Comparison of ENCODE assay signal across 9 mouse cellular contexts in genomic region chr7:24949958-24950623, GRCm38 (mm10). TPM values are rescaled to one million over a fixed set of nuclear protein-coding genes. Genes with fewer than 3 reads are reported as not detected.
DNase-seq lines count a peak whose midpoint lies in the region; ATAC-seq and TF ChIP-seq lines count a peak whose summit lies in the region.
"Had no signal": no experiment of that assay in that cellular context is flagged by ENCODE, and none has a peak within 500 bp of the region (broad histone marks: within the 10 kb centered on the region; RNA-seq: fewer than 3 reads in every experiment).

No protein-coding gene starts in this region.

- ATAC-seq in forebrain, embryonic 12.5 days (ENCODE audit: low FRiP score) = peak; percentile 68
- peak; percentile 58 to 72 for ATAC-seq in hematopoietic stem cell, adult 5-6 weeks (replicated peaks in 1 of 2; ENCODE audit: insufficient read depth in 1 of 2, low FRiP score in 2 of 2, low TSS enrichment in 1 of 2, low read depth in 1 of 2, poor library complexity in 2 of 2, severe bottlenecking in 2 of 2)

- 2% methylated on average over 8 of the region's 8 CpGs for WGBS in forebrain, embryonic 12.5 days
- WGBS in spleen, adult 2 months = 4% methylated on average over 8 of the region's 8 CpGs

- peaks cover 100% of the 10 kb centered on the region for H3K27me3 ChIP-seq in forebrain, embryonic 12.5 days
- H3K27me3 ChIP-seq in spleen, adult 2 months (ENCODE audit: control insufficient read depth, insufficient read depth, low read length) = peaks cover 10% of the 10 kb centered on the region

- H3K36me3 ChIP-seq in forebrain, embryonic 12.5 days (replicated peaks) = no peaks in the 10 kb centered on the region
- H3K36me3 ChIP-seq in spleen, adult 2 months (ENCODE audit: control insufficient read depth, insufficient read depth, low read length) = no peaks in the 10 kb centered on the region
- H3K36me3 ChIP-seq: limb, embryonic 12.5 days had no signal

- H3K4me2 ChIP-seq in forebrain, embryonic 12.5 days = no peak overlapping the region
- H3K4me2 ChIP-seq: limb, embryonic 12.5 days had no signal

- no peaks in the 10 kb centered on the region for H3K9me3 ChIP-seq in forebrain, embryonic 12.5 days
- H3K9me3 ChIP-seq: limb, embryonic 12.5 days had no signal

- DNase-seq in adrenal gland, adult (ENCODE audit: inconsistent age in 2 of 2, low spot score in 1 of 2) = peak; percentile 61 to 82
- no peak for DNase-seq in adrenal gland, adult 8-10 months
- peak; percentile 62 for DNase-seq in brain, adult 2 months (ENCODE audit: low read depth, low spot score)
- peak; percentile 64 to 82 for DNase-seq in layer of hippocampus, postnatal 25 days (ENCODE audit: extremely low spot score in 1 of 2, low spot score in 1 of 2)
- DNase-seq in mesoderm, embryonic 11.5 days (ENCODE audit: low read depth, low spot score) = peak; percentile 91
- DNase-seq in spleen, adult 2 months (ENCODE audit: low read depth in 1 of 2, low spot score in 2 of 2) = peak; percentile 50 to 81

- H3K4me3 ChIP-seq in forebrain, embryonic 12.5 days (replicated peaks) = no peak overlapping the region
- no peak overlapping the region for H3K4me3 ChIP-seq in spleen, adult 2 months (ENCODE audit: extremely low read depth, insufficient read depth, insufficient read length)
- H3K4me3 ChIP-seq: limb, embryonic 12.5 days had no signal

- H3K27ac ChIP-seq in forebrain, embryonic 12.5 days = no peak overlapping the region
- no peak overlapping the region for H3K27ac ChIP-seq in spleen, adult 2 months (ENCODE audit: insufficient read depth, low read length)
- H3K27ac ChIP-seq: limb, embryonic 12.5 days had no signal

- TF ChIP-seq POLR2A in spleen, adult 2 months (IDR thresholded peaks at IDR 0.05; ENCODE audit: low read depth, low read length) = no peak

- no peak overlapping the region for H3K9ac ChIP-seq in forebrain, embryonic 12.5 days
- H3K9ac ChIP-seq: limb, embryonic 12.5 days had no signal

- TF ChIP-seq CTCF in spleen, adult 2 months (IDR thresholded peaks at IDR 0.05; ENCODE audit: extremely low read depth, insufficient read depth, insufficient read length, insufficient replicate concordance) = peak; percentile 85

- peaks cover 44% of the 10 kb centered on the region for H3K4me1 ChIP-seq in forebrain, embryonic 12.5 days
- peaks cover 14% of the 10 kb centered on the region for H3K4me1 ChIP-seq in spleen, adult 2 months (ENCODE audit: control insufficient read depth, insufficient read depth, insufficient read length)

RNA-seq across cellular contexts. Expression of gene Gm4881, which starts 5.8 kb away (rescaled TPM):
- total RNA-seq in adrenal gland, adult 8-10 months (2022) = not detected
- polyA plus RNA-seq in forebrain, embryonic 12.5 days (2016; fragmentation: Nextera tagmentation; extraction: Ambion mirVana) = 1.0 and 1.7 TPM in 2 replicates
- not detected in 2 replicates for total RNA-seq in hematopoietic stem cell, adult 5-6 weeks (2017)
- not detected for total RNA-seq in layer of hippocampus, postnatal 25 days (2021)
- not detected in 2 replicates for polyA plus RNA-seq in spleen, adult 2 months (2012; rRNA removed)
- polyA plus RNA-seq: limb, embryonic 12.5 days had no signal

RNA-seq across cellular contexts. Expression of gene Rabac1, which starts 22.5 kb away (rescaled TPM):
- total RNA-seq in adrenal gland, adult 8-10 months (2022) = 100 to 1,000 TPM; 343 to 403 (median 360) TPM
- polyA plus RNA-seq in forebrain, embryonic 12.5 days (2016; fragmentation: Nextera tagmentation; extraction: Ambion mirVana) = 82.3 and 87.7 TPM in 2 replicates
- 77.1 and 120 TPM in 2 replicates for total RNA-seq in hematopoietic stem cell, adult 5-6 weeks (2017)
- 100 to 1,000 TPM; 270 to 302 TPM for total RNA-seq in layer of hippocampus, postnatal 25 days (2021)
- 361 and 478 TPM in 2 replicates for polyA plus RNA-seq in spleen, adult 2 months (2012; rRNA removed)

RNA-seq across cellular contexts. Expression of gene Arhgef1, which starts 47.4 kb away (rescaled TPM):
- total RNA-seq in adrenal gland, adult 8-10 months (2022) = 100 to 1,000 TPM in 2 of 4 experiments, 10 to 100 TPM in 2; 70.6 to 172 (median 113) TPM
- polyA plus RNA-seq in forebrain, embryonic 12.5 days (2016; fragmentation: Nextera tagmentation; extraction: Ambion mirVana) = 68.3 and 73.5 TPM in 2 replicates
- 55.2 and 97.4 TPM in 2 replicates for total RNA-seq in hematopoietic stem cell, adult 5-6 weeks (2017)
- total RNA-seq in layer of hippocampus, postnatal 25 days (2021) = 10 to 100 TPM; 57.9 to 98.4 TPM
- 915 and 1,063 TPM in 2 replicates for polyA plus RNA-seq in spleen, adult 2 months (2012; rRNA removed)

RNA-seq across cellular contexts. Expression of gene Cd79a, which starts 52.9 kb away (rescaled TPM):
- 1 to 10 TPM in 2 of 4 experiments, under 1 TPM in 2; 0.44 to 2.1 (median 1.2) TPM for total RNA-seq in adrenal gland, adult 8-10 months (2022)
- polyA plus RNA-seq in forebrain, embryonic 12.5 days (2016; fragmentation: Nextera tagmentation; extraction: Ambion mirVana) = 0.22 TPM in 1 of 2 replicates, not detected in the other
- total RNA-seq in hematopoietic stem cell, adult 5-6 weeks (2017) = 0.44 TPM in 1 of 2 replicates, not detected in the other
- total RNA-seq in layer of hippocampus, postnatal 25 days (2021) = under 1 TPM in 1 of 2 experiments, not detected in 1; 0.42 TPM
- 959 and 1,255 TPM in 2 replicates for polyA plus RNA-seq in spleen, adult 2 months (2012; rRNA removed)

RNA-seq across cellular contexts. Expression of gene Atp1a3, which starts 55.7 kb away (rescaled TPM):
- total RNA-seq in adrenal gland, adult 8-10 months (2022) = 100 to 1,000 TPM in 2 of 4 experiments, 10 to 100 TPM in 2; 46.3 to 149 (median 91.8) TPM
- polyA plus RNA-seq in forebrain, embryonic 12.5 days (2016; fragmentation: Nextera tagmentation; extraction: Ambion mirVana) = 68.2 and 87.4 TPM in 2 replicates
- total RNA-seq in hematopoietic stem cell, adult 5-6 weeks (2017) = 7.7 and 9.9 TPM in 2 replicates
- total RNA-seq in layer of hippocampus, postnatal 25 days (2021) = 1,000 to 10,000 TPM; 2,623 to 2,665 TPM
- 11.2 and 16.0 TPM in 2 replicates for polyA plus RNA-seq in spleen, adult 2 months (2012; rRNA removed)
